Mouse (Mus musculus) heart, postnatal 0 days (tissue): Measurements from ENCODE around the gene Chd2.

Experiments
- CTCF ChIP-seq: IDR thresholded peaks from 2 replicates; pipeline ENCODE4 v1.5.1; 2016; ENCODE audit warnings: antibody characterized with exemption, control low read depth, low read depth
- EP300 ChIP-seq: IDR thresholded peaks from 2 replicates; pipeline ENCODE4 v1.6.1; 2016; ENCODE audit warnings: antibody characterized with exemption, low read depth

DNA sequence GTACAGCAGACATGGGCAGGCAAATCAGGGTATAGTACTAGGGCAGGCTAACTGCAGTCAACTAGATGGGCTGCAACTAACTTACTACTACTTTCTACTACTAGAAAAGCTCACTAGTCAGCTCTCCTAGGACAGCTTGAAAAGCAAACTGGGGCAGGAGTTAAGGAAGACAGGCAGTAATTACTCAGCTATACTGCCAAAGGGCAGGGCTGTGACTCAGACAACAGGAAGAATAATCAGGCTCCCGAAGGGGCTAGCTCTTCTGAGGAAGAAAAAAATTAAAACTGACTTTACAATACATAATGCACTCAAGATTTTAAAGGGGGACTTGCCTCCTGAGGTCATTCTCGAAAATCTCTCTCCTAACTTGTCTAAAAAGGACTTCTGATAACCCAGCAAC lies 8.2 kb downstream of the Chd2 start:
- no peak for TF ChIP-seq CTCF
- no peak for TF ChIP-seq EP300
